Mouse (Mus musculus) ES-CJ7 (cell line): ENCODE data around the gene Hoxa6.

Source experiments
- DNase-seq: peaks from one replicate; pipeline ENCODE4 v3.0.0; 2011; ENCODE audit warnings: low read depth, low spot score

The Hoxa6 gene

GRCm38 (mm10) chr6:52228475-52229465, 20.2 kb upstream of the Hoxa6 start:
- DNase-seq: peak; percentile 50

- no peak for DNase-seq
Observed at GRCm38 (mm10) chr6:52227470-52228222, 19.1 kb upstream of the Hoxa6 start.

- DNase-seq: peak; percentile 40
Observed at GRCm38 (mm10) chr6:52226569-52227257, 18.2 kb upstream of the Hoxa6 start.

GRCm38 (mm10) chr6:52225612-52226568, 17.4 kb upstream of the Hoxa6 start:
- DNase-seq: peak; percentile 65

- DNase-seq: peak; percentile 78
Observed at GRCm38 (mm10) chr6:52224895-52225611, 16.5 kb upstream of the Hoxa6 start.

- peak; percentile 41 for DNase-seq
Observed at GRCm38 (mm10) chr6:52223939-52224760, 15.6 kb upstream of the Hoxa6 start.

- DNase-seq: no peak
Observed at GRCm38 (mm10) chr6:52222729-52223128, 14.2 kb upstream of the Hoxa6 start.

- DNase-seq: peak; percentile 16
Observed at GRCm38 (mm10) chr6:52221993-52222685, 13.6 kb upstream of the Hoxa6 start.

- DNase-seq: peak; percentile 93
Observed at GRCm38 (mm10) chr6:52221337-52221992, 12.9 kb upstream of the Hoxa6 start, which contains the start of gene Hoxa7. Gene Hoxa7 (minus strand): TSS chr6:52221854.

GRCm38 (mm10) chr6:52220865-52221310, 12.4 kb upstream of the Hoxa6 start:
- DNase-seq: no peak

GRCm38 (mm10) chr6:52220003-52220864, 11.7 kb upstream of the Hoxa6 start:
- no peak for DNase-seq

- DNase-seq: no peak
Observed at GRCm38 (mm10) chr6:52219234-52219942, 10.9 kb upstream of the Hoxa6 start.

GRCm38 (mm10) chr6:52218643-52219215, 10.2 kb upstream of the Hoxa6 start:
- DNase-seq: no peak

GRCm38 (mm10) chr6:52217895-52218642, 9.5 kb upstream of the Hoxa6 start:
- DNase-seq: peak; percentile 36

- DNase-seq: peak; percentile 82
Observed at GRCm38 (mm10) chr6:52217459-52217768, 8.9 kb upstream of the Hoxa6 start.
